Comparison of ENCODE assay signal across 17 mouse cellular contexts in the genomic region with DNA sequence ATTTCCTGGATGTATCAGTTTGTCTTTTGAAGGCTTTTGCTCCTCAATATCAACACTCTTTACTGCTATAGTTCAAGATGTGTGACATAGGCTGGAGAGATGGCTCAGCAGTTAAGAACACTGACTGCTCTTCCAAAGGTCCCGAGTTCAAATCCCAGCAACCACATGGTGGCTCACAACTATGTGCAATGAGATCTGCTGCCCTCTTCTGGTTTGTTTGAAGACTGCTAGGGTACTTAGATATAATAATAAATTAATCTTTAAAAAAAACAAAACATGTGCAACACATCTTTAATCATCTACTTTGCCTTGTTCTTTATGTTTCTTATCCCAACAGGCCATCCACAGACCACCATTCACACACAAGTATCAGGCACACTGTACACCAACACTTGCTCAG.
DNase-seq lines count a peak whose midpoint lies in the region; TF ChIP-seq lines count a peak whose summit lies in the region.
"Had no signal": no experiment of that assay in that cellular context is flagged by ENCODE, and none has a peak within 500 bp of the region (broad histone marks: within the 10 kb centered on the region; RNA-seq: fewer than 3 reads in every experiment).

No protein-coding gene starts in this region.

- peak; percentile 68 for TF ChIP-seq CTCF in layer of hippocampus, adult 2 months (conservative IDR thresholded peaks at IDR 0.05)

- DNase-seq in heart, adult 11 months = peak; percentile 34
- no peak for DNase-seq in heart, postnatal 36 days
- DNase-seq in layer of hippocampus, adult 2 months (ENCODE audit: low spot score in 2 of 2) = no peak
- DNase-seq in layer of hippocampus, adult 9-11 months = no peak
- peak; percentile 13 for DNase-seq in lung, postnatal 36 days
- DNase-seq in lung, postnatal 25 days (ENCODE audit: low spot score) = no peak
- no peak for DNase-seq in thymus, postnatal 4 days
- DNase-seq: adrenal gland, postnatal 10 days; B cell, adult 2 months; cerebellum, adult 18-20 months; cerebellum, postnatal 14 days; kidney, adult 11 months; right cerebral cortex, postnatal 14 days had no signal

- H3K27ac ChIP-seq in layer of hippocampus, adult 2 months = no peak overlapping the region
- H3K27ac ChIP-seq: embryonic facial prominence, embryonic 12.5 days; heart, embryonic 13.5 days; kidney, embryonic 15.5 days; midbrain, embryonic 12.5 days had no signal

- no peak overlapping the region for H3K4me3 ChIP-seq in layer of hippocampus, adult 2 months
- H3K4me3 ChIP-seq: embryonic facial prominence, embryonic 12.5 days; heart, embryonic 13.5 days; kidney, embryonic 15.5 days; midbrain, embryonic 12.5 days had no signal

- intact Hi-C loops in heart, postnatal 36 days (cut with DNase I) = no loop called here

Comparison
In these comparisons a context has a peak if more than half of its experiments do, and no peak if none do; other contexts are left out.
1. DNase-seq: peak in heart, adult 11 months (single experiment) and lung, postnatal 36 days (single experiment); none in heart, postnatal 36 days (0 of 2), layer of hippocampus, adult 2 months (0 of 2), layer of hippocampus, adult 9-11 months (single experiment), lung, postnatal 25 days (single experiment) and thymus, postnatal 4 days (single experiment).